Mouse (Mus musculus) monocyte, adult 2 months (primary cell): ENCODE measurements around the gene Commd1.

Experiments
- DNase-seq, 2 experiments: peaks; one replicate each; pipeline ENCODE4 v3.0.0; 2022; ENCODE audit warnings: low spot score in 2 of 2, low read depth in 1 of 2

Gene Commd1

DNA sequence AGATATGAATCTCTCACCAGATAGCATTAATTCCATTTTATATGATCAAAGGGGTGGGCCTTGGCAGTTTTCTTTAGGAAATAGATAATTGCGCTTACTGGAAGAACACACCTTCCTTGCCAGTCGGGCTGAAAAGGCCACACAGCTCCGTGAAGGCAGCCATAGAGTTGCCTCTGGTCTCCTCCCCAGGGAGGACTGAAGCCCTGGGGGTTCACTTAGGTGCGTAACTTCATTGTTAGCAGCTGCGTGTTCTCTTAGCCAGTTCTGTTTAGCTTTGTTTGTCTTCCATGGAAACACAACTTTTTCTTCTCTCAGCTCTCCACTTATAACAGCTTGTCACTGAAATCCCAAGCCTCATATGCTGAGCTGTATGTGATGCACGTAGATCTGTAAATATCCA, 89.7 kb downstream of the Commd1 start:
- DNase-seq, result no peak

DNA sequence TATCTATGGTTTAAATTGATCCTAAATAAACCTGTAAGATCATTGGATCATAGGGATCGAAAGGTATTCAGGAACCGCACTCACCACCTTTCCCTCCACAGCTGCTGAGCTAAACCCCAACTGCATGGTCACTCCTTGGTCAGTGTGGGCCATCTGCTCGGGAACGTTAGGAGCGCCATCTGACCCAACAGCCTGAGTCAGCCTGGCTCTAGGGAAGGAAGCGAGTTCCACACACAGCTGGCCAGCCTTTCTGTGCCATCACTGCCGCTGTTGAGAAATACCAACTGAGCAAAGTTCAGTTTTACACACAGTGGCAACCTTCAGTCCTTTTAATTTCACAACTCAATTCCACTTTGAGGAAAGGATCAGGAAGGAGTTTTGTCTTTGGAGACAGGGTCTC, 90.3 kb downstream of the Commd1 start:
- no peak for DNase-seq

DNA sequence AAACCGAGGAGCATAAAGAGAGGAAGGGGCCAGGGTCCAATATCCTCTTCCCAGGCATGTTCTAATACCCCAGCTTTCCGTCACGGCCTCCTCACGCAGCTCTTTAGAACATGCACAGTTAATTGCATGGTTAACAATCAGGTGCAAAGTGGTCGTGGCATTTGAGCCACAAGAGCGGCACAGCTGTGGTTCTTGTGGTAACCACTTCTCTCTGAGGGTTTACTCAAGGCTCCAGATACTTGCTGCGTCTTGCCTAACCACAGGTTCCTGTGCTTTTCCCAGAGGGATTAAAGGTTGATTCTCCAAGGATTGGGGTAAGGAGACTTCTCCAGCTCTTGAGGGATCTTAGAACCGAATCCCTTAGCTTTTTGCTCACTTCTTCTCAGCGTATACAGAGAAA, 90.9 kb downstream of the Commd1 start:
- no peak for DNase-seq

DNA sequence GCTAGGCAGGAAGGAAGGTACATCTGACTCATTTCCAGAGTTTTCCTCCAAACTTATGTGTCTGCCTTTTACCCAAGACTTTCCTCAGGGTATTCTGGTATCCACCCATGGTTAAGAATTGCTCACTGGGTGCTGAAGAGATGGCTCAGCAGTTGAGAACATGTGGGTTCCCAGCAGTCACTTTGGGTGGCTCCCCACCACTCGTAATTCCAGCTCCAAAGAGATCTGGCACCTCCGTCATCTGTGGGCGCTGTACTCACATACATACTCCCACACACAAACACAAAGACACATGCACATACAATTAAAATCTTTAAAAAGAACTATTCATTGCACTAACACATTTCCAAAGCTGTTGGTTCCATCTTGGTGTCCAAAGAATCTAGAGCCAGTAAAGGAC, 93.0 kb downstream of the Commd1 start:
- no peak for DNase-seq

DNA sequence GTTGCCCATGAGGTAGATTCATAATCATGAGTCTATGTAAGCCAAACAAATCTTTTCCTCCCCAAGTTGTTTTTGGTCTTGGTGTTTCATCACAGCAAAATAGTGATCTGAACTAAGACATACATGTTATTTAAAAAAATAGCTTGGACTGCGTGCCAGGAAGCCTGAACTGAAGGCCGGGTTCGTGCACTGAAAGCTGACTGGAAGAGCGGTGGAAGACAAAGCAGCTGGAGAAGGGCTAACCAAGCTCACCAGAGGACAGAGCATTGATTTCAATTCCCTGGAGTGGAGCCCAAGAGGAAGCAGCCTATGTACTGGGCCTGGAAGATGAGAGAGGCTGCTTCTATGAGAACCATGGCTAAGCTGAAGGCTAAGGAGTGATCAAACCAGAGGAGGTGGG, 95.2 kb downstream of the Commd1 start:
- DNase-seq, result no peak

DNA sequence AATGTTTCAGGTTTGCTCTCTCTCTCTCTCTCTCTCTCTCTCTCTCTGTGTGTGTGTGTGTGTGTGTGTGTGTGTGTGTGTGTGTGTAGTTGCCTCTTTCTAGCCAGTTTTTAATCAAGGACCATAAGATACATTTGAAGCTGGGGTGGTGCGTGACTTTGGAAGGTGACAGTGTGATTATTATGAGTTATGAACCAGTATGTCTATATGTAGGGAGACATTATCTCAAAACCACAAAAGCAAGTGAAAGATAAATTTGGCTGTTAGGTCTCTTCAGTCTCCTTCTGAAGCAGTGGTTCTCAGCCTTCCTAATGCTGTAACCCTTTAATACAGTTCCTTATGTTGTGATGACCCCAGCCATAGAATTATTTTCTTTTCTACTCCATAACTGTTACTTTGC, 96.8 kb downstream of the Commd1 start:
- no peak for DNase-seq

DNA sequence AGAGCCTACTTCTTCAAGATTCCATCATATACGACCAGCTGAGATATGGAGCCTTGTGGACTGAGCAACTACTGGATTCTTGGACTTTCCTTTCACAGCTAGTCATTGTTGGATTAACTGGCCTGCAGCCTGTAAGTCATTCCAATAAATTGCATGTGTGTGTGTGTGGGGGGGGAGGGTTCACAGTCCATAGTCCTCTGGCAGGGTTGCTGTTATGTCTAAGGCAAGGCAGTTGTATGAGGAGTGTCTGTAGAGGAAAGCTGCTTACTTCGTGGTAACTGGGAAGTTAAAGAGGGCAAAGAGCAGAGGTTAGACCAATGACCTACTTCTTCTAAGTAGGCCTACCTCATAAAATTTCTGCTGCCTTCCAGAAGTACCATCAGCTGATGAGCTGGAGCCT, 98.5 kb downstream of the Commd1 start:
- DNase-seq, result no peak

DNA sequence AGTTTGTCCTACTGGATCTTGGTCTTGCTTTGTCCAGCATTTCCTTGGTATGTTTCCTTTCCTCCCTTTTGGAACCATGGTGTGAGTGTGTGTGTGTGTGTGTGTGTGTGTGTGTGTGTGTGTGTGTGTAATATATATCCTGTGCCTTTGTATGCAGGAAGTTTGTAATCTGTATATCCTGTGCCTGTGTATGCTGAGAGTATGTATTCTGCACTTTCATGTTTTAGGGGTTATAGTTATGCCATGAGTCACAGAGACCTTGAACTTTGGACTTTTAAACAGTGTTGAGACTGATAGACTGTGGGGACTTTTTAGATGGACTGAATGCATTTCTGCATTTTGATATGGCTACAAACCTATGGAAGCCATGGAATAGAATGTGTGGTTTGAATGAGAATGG, 99.3 kb downstream of the Commd1 start:
- DNase-seq, result no peak

DNA sequence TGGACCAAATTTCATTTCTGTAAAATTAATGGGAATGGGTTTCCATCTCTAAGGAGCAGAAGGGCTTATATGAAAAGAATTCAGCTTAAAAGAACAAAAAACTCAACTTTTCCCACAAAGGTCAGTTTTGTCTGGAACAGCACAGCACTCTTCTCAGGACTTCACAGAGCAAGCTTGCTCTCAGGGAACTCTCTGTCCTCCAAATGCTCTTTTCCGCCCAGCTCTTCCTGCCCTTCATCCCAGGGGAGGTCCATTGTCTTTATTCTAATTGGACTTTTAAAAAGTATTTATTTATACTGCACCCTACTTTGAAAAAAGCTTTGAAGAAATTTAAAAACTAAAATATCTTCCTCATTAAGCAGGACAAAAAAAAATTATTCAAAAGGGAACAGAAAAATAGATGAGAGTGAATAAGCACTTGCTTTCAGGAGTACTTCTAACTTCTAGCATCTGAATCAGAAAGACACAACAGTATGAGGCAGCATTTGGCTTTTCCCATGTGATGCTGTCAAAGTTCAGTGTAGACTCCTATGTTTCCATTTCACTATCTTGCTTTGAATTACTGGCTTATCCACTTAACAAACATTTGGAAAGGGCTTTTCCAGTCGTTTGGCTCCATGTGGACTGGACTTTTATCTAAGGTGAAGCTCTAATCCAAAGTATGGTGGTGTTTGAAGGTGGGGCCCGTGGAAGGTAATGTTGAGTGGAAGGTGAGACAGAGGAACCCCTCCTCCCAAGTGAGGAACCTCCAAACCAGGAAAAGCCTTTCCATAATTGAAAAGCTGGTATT, 101.6 kb downstream of the Commd1 start:
- DNase-seq, result no peak

DNA sequence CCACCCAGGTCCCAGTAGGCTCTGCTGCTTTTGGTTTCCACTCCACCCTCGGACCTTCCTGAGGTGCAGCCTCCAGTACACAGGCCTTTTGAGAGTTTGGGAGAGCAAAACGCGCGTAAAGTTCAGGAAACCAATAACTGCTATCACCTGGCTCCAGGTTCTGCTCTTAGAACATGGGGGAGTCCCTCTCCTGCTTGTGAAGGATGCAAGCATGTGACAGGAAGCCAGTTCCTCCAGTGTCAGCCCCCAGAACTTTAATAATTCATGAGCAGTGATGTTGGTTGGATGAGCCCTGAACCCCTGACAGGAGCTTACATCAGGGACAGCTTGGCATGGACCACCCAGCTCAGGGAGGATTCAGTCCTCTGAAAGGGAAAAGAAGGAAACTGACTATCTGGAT, 102.5 kb downstream of the Commd1 start:
- DNase-seq, result no peak

DNA sequence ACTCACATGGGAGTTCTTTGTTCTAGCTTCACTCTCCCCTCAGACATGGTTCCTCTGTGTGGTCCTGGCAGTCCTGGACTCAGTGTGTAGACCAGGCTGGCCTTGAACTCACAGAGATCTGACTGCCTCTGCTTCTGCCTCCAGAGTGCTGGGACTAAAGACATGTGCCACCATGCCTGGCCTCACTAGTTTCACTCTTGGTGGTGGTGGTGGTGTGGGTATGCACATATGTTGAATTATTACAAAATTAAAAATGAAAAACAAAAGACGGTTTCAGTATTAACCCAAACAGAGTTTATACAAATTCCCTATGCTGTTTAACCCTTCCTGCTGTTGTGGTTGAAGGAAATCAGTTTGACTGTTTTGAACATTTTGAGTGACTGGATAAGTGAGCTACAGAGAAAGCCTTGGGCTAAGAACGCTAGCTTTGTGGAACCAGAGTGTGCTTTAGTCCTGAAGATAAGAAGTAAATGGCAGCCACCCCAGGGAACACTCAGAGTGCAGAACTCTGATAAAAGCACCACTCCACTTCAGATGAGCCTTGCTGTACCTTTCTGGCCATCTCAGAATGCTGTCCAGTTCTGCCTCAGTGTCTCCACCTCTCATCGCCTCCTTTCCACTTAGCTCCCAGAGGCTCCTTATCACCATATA, 105.4 kb downstream of the Commd1 start:
- DNase-seq, result no peak

DNA sequence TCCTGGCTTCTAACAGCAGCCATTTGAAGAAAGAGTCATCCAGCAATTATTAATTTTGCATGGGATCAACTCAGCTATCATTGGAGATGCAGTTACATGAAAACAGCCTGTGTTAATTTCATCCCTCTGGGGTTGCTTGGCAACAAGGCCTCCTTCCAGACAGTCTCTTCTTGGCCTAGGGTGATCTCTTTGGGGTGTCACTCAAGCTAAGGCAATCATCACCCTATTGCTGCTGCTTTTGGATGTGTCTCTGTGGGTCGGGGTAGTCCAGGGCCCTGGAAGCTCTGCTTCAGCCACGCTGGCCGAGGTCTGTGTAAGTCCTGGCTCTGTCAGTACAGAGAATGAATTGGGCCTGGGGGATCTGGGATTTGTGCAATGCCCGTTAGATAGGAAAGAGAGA, 106.9 kb downstream of the Commd1 start:
- no peak for DNase-seq

DNA sequence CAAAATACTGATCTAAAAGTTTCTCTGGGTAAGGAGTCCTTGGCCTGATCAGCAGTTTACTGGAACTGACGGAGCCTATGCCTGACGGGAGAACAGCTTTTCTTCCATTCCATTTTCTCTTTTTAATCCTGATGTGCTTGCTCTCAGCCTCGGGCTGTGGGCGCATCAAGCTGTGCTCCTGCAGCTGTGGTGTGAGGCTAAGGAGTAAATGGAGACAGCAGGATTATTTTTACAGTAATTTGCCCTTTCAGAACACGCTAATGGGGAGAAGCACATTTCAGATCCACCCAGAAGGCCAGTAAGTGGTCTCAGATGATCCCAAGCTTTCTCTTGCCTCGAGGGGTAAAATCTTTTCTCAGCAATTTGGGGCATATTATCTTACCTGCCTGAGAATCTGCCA, 107.4 kb downstream of the Commd1 start:
- DNase-seq, result no peak

DNA sequence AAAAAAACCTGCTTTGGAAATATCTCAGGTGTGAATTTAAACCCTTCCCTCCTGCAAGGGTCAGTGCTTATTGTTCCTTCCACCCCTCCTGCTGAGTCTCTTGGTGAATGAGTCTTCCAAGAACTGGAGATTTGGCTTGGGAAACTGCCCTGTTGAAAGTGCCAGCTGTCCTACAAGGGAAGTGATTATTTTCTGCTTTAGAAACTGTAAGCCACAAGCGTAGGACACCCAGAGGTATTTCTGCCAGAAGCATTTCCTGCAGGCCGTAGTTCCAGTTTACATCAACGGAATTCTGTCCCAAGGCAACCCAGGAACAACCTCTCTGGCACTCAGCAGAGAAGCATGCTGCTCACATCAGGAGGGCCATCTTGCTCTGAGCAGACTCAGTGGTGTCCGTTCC, 108.8 kb downstream of the Commd1 start:
- DNase-seq, result no peak

DNA sequence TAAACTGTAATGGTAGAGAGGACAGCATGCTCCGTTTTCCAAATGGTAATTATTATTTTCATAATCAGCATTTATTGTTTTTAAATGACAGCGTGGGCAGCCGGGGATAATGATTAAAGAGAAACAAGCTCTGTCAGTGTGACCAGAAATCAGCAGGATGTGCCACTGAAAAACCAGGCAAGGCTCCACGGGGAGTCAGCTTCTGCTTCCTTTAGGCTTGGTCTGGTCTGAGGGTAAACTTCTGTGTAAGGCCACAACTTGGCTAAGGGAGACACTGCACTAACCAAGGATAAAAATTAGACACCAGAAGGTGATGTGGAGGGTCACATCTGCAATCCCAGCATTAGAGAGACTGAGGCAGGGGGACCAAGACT, 109.9 kb downstream of the Commd1 start:
- no peak for DNase-seq

DNA sequence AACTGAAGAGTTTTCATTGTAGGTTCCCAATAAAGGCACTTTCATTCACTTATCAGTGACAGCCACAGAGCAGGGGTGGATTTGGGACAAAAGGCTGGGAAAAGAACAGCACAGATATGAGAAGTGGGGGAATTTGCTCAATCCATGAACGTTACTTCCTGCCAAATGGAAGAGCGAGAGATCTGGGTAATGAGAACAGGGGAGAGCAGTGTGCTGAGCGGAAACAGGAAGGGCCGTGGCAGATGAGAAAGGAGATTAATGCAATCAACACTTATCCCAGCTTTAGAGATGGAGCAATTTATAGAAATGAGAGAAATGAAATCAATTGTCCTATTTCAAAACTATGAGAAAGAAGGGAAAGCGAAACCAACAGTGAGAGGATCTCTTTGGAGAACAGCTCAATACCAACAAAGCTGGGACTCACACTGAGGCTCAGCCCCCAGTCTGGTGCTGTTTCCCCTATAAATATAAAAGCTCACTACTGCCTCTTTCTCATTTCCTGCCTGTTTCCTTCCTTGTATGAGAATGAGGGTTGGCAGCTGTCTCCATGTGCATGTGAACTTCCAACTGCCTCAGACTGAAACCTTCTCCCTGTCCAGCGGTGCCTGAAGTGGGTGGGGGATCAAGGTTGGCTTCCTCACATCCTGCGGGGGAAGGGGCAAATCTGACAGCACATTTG, 110.4 kb downstream of the Commd1 start:
- DNase-seq, result no peak

DNA sequence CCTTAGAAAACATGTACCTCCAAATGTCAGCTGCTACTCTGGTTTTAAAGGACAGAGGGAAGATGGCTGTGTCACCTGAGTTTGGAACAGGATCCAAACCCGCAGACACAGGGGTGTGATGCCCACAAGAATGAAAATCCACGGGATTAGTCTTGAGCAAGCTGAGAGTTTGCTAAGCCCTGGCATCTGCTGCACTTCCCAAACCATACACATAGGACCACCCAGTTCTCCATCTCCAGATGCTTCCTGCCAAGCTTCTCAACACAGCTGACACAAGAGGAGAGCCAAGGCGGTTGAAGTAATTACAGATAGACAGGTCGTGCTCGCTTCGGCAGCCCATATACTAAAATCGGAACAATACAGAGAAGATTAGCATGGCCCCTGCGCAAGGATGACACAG, 113.6 kb downstream of the Commd1 start:
- DNase-seq, result no peak

DNA sequence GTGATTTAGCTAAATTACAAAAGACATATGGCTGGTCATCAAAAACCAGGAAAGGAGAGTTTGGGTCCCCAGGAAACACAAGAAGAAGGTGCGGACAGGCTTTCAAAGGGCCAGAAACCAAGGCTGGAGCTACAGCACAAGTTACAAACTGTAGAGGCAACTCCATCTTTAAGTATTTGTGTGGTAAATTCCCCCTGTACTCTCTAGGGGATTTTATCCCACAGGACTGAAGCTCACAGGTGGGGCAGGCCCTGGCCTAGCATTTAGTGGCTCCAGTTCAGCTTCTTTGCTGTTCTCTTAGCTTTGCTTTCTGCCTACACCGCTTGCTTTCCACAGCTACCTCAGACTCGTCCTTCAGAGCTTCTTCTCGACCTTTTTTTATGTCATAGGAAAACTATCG, 114.5 kb downstream of the Commd1 start:
- no peak for DNase-seq

DNA sequence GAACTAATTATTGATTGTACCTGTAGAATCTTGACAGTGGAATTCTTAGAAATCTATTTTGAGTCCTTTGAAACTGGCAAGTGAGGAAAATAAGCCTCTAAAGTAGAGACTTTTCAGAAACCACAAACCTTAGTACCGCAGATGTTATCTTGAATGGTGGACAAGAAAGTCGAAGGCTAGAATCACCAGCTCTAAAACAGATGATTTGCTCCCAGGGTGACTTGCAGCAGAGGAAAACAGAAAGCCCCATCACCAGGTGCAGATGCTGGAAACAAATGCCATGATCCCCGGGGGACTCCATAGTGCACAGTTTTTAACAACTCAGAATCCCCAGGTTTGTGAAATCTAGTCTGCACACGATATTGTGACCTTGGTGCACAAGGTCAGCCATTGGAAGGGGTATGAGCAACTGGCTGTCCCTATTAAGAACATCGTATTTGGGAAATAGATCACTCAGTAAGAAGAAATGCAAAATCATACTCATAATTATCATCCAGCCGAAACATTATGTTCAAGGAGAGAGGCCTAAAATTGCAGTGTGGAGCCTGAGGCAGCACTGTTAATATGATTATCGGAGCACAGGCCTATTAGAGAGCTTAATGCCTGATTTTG, 116.4 kb downstream of the Commd1 start:
- DNase-seq, result no peak

DNA sequence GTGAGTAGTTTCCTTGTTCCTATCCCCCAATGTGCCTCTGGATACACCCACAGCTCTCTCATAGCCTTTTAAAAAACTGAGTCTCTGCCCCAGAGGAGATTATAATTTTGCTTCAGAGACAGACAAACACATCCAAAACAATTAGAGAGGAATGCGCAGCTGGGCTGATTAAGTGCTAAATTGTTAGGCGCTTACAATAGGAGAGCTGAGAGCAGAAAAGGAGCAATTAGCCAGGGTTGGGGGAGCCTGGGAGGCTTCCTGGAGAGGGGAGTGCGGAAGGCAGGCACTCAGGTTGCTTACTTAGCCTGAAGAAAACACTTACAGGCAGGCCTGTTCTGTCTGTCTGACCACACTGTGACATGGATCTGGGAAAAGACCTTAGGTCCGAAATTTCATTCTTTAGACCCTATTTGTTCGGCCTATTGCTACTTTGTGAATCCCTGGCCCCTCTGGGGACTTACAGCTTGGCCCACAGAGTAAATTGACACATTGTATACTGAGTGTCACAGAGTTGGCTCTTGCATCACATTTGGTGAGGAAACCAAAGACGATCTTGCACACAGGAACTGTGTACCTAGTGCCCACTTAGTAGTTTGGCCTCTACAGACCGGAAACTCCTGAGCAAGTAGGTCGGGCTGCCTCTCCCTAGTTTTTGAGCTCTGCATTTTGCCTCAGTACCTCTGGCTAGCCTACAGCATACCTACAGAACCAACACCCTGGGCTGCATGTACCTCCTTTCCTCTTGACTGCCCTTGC, 117.7 kb downstream of the Commd1 start:
- DNase-seq, result no peak

DNA sequence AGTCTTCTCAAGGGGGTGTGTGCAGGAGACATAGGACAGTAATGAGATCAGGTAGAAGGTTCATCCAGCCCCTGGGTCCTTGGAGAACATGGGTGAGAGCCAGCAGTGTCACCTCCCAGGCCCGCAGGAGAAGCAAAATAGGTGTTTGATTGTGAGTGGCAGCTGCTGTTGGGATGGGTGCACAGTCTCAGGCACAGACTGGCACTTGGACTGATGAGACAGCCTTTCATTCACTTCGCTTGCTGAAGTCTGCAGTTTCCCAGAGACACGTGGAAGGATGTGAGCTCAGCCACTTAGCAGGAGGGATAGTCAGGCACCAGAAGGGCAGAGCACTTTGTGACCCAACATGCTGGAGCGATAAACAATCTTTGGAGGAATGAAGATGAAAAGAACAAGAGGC, 118.6 kb downstream of the Commd1 start:
- DNase-seq, result no peak
